Mouse (Mus musculus): ENCODE data around the gene Hcrt. TPM values are rescaled to one million over a fixed set of nuclear protein-coding genes. Genes with fewer than 3 reads are reported as not detected.

Gene Hcrt
- polyA plus RNA-seq, 1 experiment from 2014 or later = 2.5 TPM

DNA sequence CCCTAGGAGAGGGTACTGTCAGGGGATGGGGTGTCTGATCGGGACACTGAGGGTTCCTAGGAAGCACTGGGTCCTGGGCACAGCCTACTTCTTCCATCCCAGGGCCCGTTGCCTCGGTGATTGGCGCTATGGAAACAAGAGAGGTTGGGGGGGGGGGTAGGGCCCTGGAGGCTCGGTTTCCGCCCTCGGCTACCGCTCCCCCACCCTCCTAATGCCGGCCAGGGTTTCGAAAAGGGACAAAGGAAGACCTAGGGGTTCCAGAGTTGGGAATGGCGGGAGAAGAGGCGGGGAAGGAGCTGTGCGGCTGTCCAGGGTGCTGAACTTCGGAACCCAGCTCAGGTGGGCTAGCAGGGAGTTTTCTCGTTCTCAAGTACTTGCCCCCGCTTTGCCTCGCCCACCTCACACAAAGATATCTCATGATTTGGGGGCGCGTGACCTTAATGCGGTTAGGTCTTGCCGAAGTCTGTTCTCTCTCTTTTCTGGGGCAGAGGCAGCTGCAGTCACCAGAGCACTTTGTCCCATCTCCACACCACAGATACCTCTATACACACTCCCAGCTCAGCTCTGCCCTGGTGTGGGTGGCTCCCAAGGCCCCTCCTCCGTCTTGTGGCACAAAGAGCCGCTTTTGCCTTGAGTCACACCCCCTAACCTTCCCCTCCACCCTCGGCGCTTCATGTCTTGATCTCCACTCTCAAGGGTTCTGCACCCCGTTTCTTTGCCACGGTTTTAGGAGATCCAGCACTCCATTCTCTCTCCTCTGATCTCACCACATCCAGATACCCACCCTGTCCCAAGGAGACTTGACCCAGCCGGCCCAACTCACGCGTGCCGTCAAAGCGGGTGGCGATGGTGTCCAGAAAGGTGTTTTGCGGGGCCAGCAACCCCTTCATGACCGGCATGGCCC, 3.8 kb downstream of the Hcrt start:
- under 1% methylated on average over 35 of the region's 35 CpGs for WGBS
- Histone ChIP-seq H3K9ac (ENCODE audit: low read depth, low read length) (peak overlapping the region; percentile 80), H3K4me2 (ENCODE audit: low read length) (peak overlapping the region; percentile 75), H3K27ac (ENCODE audit: low read length) (peak overlapping the region; percentile 73), H3K4me3 (ENCODE audit: low read depth, low read length) (peak overlapping the region; percentile 76), H3K9me3 (replicated peaks; ENCODE audit: control insufficient read depth, low read length, poor library complexity, severe bottlenecking) (no peaks in the 10 kb centered on the region), H3K27me3 (ENCODE audit: control insufficient read depth, insufficient read depth, low read depth, low read length) (no peaks in the 10 kb centered on the region), H3K36me3 (ENCODE audit: control insufficient read depth, insufficient read depth, low read length) (peaks cover 9% of the 10 kb centered on the region), H3K4me1 (ENCODE audit: control insufficient read depth, insufficient read depth, low read length) (peaks cover 5% of the 10 kb centered on the region)
- ATAC-seq = peak; percentile 52

GRCm38 (mm10) chr11:100757566-100757965, 5.2 kb downstream of the Hcrt start:
- no peak overlapping the region for H3K4me3 ChIP-seq (ENCODE audit: low read depth, low read length)
- no peak overlapping the region for H3K27ac ChIP-seq (ENCODE audit: low read length)
- H3K36me3 ChIP-seq (ENCODE audit: control insufficient read depth, insufficient read depth, low read length) = peaks cover 9% of the 10 kb centered on the region
- peaks cover 5% of the 10 kb centered on the region for H3K4me1 ChIP-seq (ENCODE audit: control insufficient read depth, insufficient read depth, low read length)
- 89% methylated on average over 12 of the region's 12 CpGs for WGBS
- H3K27me3 ChIP-seq (ENCODE audit: control insufficient read depth, insufficient read depth, low read depth, low read length) = no peaks in the 10 kb centered on the region
- H3K9me3 ChIP-seq (replicated peaks; ENCODE audit: control insufficient read depth, low read length, poor library complexity, severe bottlenecking) = no peaks in the 10 kb centered on the region
- H3K9ac ChIP-seq (ENCODE audit: low read depth, low read length) = no peak overlapping the region
- H3K4me2 ChIP-seq (ENCODE audit: low read length) = peak overlapping the region; percentile 75
- no peak for ATAC-seq

GRCm38 (mm10) chr11:100756476-100756875, 6.3 kb downstream of the Hcrt start:
- no peak overlapping the region for H3K4me2 ChIP-seq (ENCODE audit: low read length)
- peaks cover 15% of the 10 kb centered on the region for H3K36me3 ChIP-seq (ENCODE audit: control insufficient read depth, insufficient read depth, low read length)
- no peak overlapping the region for H3K9ac ChIP-seq (ENCODE audit: low read depth, low read length)
- peaks cover 5% of the 10 kb centered on the region for H3K4me1 ChIP-seq (ENCODE audit: control insufficient read depth, insufficient read depth, low read length)
- no peaks in the 10 kb centered on the region for H3K9me3 ChIP-seq (replicated peaks; ENCODE audit: control insufficient read depth, low read length, poor library complexity, severe bottlenecking)
- no peak for ATAC-seq
- WGBS = 64% methylated on average over 6 of the region's 6 CpGs
- no peaks in the 10 kb centered on the region for H3K27me3 ChIP-seq (ENCODE audit: control insufficient read depth, insufficient read depth, low read depth, low read length)
- H3K27ac ChIP-seq (ENCODE audit: low read length) = no peak overlapping the region
- no peak overlapping the region for H3K4me3 ChIP-seq (ENCODE audit: low read depth, low read length)

DNA sequence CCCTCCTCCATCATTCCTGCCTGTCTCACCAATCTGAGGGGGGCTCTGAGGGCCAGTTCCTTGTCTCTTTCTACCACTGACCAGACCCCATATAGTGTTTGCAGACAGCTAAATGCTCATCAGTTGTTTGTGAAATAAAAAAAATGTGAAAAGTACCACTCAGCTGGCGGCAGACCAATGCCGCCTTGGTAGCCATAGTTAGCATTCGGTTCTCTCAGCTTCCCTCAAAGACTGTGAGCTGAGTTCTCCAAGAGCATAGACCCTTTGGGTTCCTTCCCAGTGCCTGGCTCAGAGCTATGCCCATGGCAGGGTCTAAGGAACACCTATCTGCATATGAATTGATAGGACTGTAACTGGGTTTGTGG, 8.1 kb downstream of the Hcrt start:
- Histone ChIP-seq H3K4me2 (ENCODE audit: low read length) (no peak overlapping the region), H3K27me3 (ENCODE audit: control insufficient read depth, insufficient read depth, low read depth, low read length) (no peaks in the 10 kb centered on the region), H3K4me3 (ENCODE audit: low read depth, low read length) (no peak overlapping the region), H3K9me3 (replicated peaks; ENCODE audit: control insufficient read depth, low read length, poor library complexity, severe bottlenecking) (no peaks in the 10 kb centered on the region), H3K36me3 (ENCODE audit: control insufficient read depth, insufficient read depth, low read length) (peaks cover 17% of the 10 kb centered on the region), H3K4me1 (ENCODE audit: control insufficient read depth, insufficient read depth, low read length) (peaks cover 5% of the 10 kb centered on the region), H3K27ac (ENCODE audit: low read length) (no peak overlapping the region), H3K9ac (ENCODE audit: low read depth, low read length) (no peak overlapping the region)
- whole genome bisulfite sequencing = 96% methylated on average over 3 of the region's 3 CpGs
- ATAC-seq = no peak

- H3K27ac ChIP-seq (ENCODE audit: low read length) = no peak overlapping the region
- no peak overlapping the region for H3K4me2 ChIP-seq (ENCODE audit: low read length)
- H3K9me3 ChIP-seq (replicated peaks; ENCODE audit: control insufficient read depth, low read length, poor library complexity, severe bottlenecking) = no peaks in the 10 kb centered on the region
- ATAC-seq = no peak
- peaks cover 5% of the 10 kb centered on the region for H3K4me1 ChIP-seq (ENCODE audit: control insufficient read depth, insufficient read depth, low read length)
- WGBS = 85% methylated on average over 11 of the region's 12 CpGs
- no peak overlapping the region for H3K4me3 ChIP-seq (ENCODE audit: low read depth, low read length)
- peaks cover 20% of the 10 kb centered on the region for H3K36me3 ChIP-seq (ENCODE audit: control insufficient read depth, insufficient read depth, low read length)
- H3K27me3 ChIP-seq (ENCODE audit: control insufficient read depth, insufficient read depth, low read depth, low read length) = no peaks in the 10 kb centered on the region
- no peak overlapping the region for H3K9ac ChIP-seq (ENCODE audit: low read depth, low read length)
These were observed 8.6 kb downstream of the Hcrt start for GRCm38 (mm10) chr11:100754021-100754692.

- Histone ChIP-seq H3K27ac (ENCODE audit: low read length) (no peak overlapping the region), H3K9ac (ENCODE audit: low read depth, low read length) (no peak overlapping the region), H3K36me3 (ENCODE audit: control insufficient read depth, insufficient read depth, low read length) (peaks cover 21% of the 10 kb centered on the region), H3K27me3 (ENCODE audit: control insufficient read depth, insufficient read depth, low read depth, low read length) (no peaks in the 10 kb centered on the region), H3K9me3 (replicated peaks; ENCODE audit: control insufficient read depth, low read length, poor library complexity, severe bottlenecking) (no peaks in the 10 kb centered on the region), H3K4me3 (ENCODE audit: low read depth, low read length) (no peak overlapping the region), H3K4me2 (ENCODE audit: low read length) (no peak overlapping the region), H3K4me1 (ENCODE audit: control insufficient read depth, insufficient read depth, low read length) (no peaks in the 10 kb centered on the region)
- no peak for ATAC-seq
- WGBS = 51% methylated on average over 10 of the region's 10 CpGs
These were observed 10.4 kb downstream of the Hcrt start for GRCm38 (mm10) chr11:100752294-100752693.

- WGBS = 92% methylated on average over 16 of the region's 16 CpGs
- H3K27ac ChIP-seq (ENCODE audit: low read length) = no peak overlapping the region
- H3K4me1 ChIP-seq (ENCODE audit: control insufficient read depth, insufficient read depth, low read length) = no peaks in the 10 kb centered on the region
- H3K36me3 ChIP-seq (ENCODE audit: control insufficient read depth, insufficient read depth, low read length) = peaks cover 16% of the 10 kb centered on the region
- ATAC-seq = no peak
- H3K4me3 ChIP-seq (ENCODE audit: low read depth, low read length) = no peak overlapping the region
- no peaks in the 10 kb centered on the region for H3K9me3 ChIP-seq (replicated peaks; ENCODE audit: control insufficient read depth, low read length, poor library complexity, severe bottlenecking)
- no peak overlapping the region for H3K4me2 ChIP-seq (ENCODE audit: low read length)
- no peak overlapping the region for H3K9ac ChIP-seq (ENCODE audit: low read depth, low read length)
- no peaks in the 10 kb centered on the region for H3K27me3 ChIP-seq (ENCODE audit: control insufficient read depth, insufficient read depth, low read depth, low read length)
These were observed 12.6 kb downstream of the Hcrt start for GRCm38 (mm10) chr11:100750127-100750526.

DNA sequence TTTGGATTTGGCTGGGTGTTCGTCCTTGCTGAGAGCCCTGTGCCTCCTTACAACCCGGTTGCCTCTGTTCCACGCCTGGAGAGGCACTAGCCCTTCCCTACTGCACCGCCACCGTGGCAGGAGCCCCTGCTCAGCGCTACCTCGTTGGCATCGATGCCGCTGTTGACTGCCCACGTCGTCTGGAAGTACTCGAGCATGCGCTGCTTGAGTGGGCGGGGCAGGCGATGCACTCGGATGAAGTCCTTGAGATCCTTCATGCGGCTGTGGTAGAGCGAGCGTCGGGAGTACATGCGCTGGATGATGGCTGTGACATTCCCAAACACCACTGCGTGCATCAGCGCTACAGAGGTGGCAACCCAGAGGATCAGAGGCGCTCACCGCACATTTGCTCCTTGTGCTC, 13.3 kb downstream of the Hcrt start:
- no peak overlapping the region for H3K4me2 ChIP-seq (ENCODE audit: low read length)
- WGBS = 49% methylated on average over 25 of the region's 25 CpGs
- no peak overlapping the region for H3K27ac ChIP-seq (ENCODE audit: low read length)
- no peak overlapping the region for H3K9ac ChIP-seq (ENCODE audit: low read depth, low read length)
- no peaks in the 10 kb centered on the region for H3K27me3 ChIP-seq (ENCODE audit: control insufficient read depth, insufficient read depth, low read depth, low read length)
- no peaks in the 10 kb centered on the region for H3K4me1 ChIP-seq (ENCODE audit: control insufficient read depth, insufficient read depth, low read length)
- peaks cover 16% of the 10 kb centered on the region for H3K36me3 ChIP-seq (ENCODE audit: control insufficient read depth, insufficient read depth, low read length)
- H3K4me3 ChIP-seq (ENCODE audit: low read depth, low read length) = no peak overlapping the region
- ATAC-seq = no peak
- no peaks in the 10 kb centered on the region for H3K9me3 ChIP-seq (replicated peaks; ENCODE audit: control insufficient read depth, low read length, poor library complexity, severe bottlenecking)

- no peak for ATAC-seq
These were observed 14.1 kb downstream of the Hcrt start for GRCm38 (mm10) chr11:100748620-100749019.

More at GRCm38 (mm10) chr11:100748620-100749019, 14.1 kb downstream of the Hcrt start:
- H3K27me3 ChIP-seq (ENCODE audit: control insufficient read depth, insufficient read depth, low read depth, low read length) = no peaks in the 10 kb centered on the region
- WGBS = 79% methylated on average over 4 of the region's 4 CpGs
- H3K36me3 ChIP-seq (ENCODE audit: control insufficient read depth, insufficient read depth, low read length) = peaks cover 16% of the 10 kb centered on the region
- H3K9me3 ChIP-seq (replicated peaks; ENCODE audit: control insufficient read depth, low read length, poor library complexity, severe bottlenecking) = no peaks in the 10 kb centered on the region
- no peaks in the 10 kb centered on the region for H3K4me1 ChIP-seq (ENCODE audit: control insufficient read depth, insufficient read depth, low read length)
- no peak overlapping the region for H3K27ac ChIP-seq (ENCODE audit: low read length)
- H3K9ac ChIP-seq (ENCODE audit: low read depth, low read length) = no peak overlapping the region
- no peak overlapping the region for H3K4me3 ChIP-seq (ENCODE audit: low read depth, low read length)
- H3K4me2 ChIP-seq (ENCODE audit: low read length) = no peak overlapping the region

All from midbrain, embryonic 16.5 days (tissue).